Mouse (Mus musculus) ES-Bruce4 (cell line): Measurements from ENCODE around the gene Fam57a.

Experiments
- CTCF ChIP-seq: IDR thresholded peaks from one replicate; pipeline ENCODE4 v1.8.1; 2011; ENCODE audit warnings: low read depth, low read length
- EP300 ChIP-seq: IDR thresholded peaks from 2 replicates; pipeline ENCODE4 v1.6.1; 2011; ENCODE audit warnings: low read depth, low read length; ENCODE audit not compliant: insufficient read depth
- POLR2A ChIP-seq: IDR thresholded peaks from one replicate; pipeline ENCODE4 v1.8.1; 2011; ENCODE audit warnings: low read length; ENCODE audit not compliant: insufficient read depth

- TF ChIP-seq CTCF (no peak), EP300 (no peak), POLR2A (no peak)
These were observed 24.6 kb upstream of the Fam57a start for GRCm38 (mm10) chr11:76154861-76155260.
